Mouse (Mus musculus) hindbrain, embryonic 16.5 days (tissue): ENCODE results near the gene Ythdf1. TPM values are rescaled to one million over a fixed set of nuclear protein-coding genes. Genes with fewer than 3 reads are reported as not detected.

ENCODE experiments used
- ATAC-seq: fragments of 200-750 bp; cut with Nextera tagmentation; 2 replicates; pipeline ENCODE4 v1.8.0; 2017; ENCODE audit warnings: moderate TSS enrichment, moderate library complexity
- H3K27ac ChIP-seq: fragments of 300-500 bp; sonication (generic); 2 replicates; pipeline ENCODE4 v1.5.1; 2014; ENCODE audit warnings: low read depth, mild to moderate bottlenecking, control low read depth, low read length, moderate library complexity
- H3K27me3 ChIP-seq: fragments of 300-500 bp; sonication (generic); replicated peaks from 2 replicates; pipeline ENCODE4 v1.6.1; 2014; ENCODE audit warnings: low read length; ENCODE audit not compliant: control insufficient read depth, insufficient read depth
- H3K36me3 ChIP-seq: fragments of 300-500 bp; sonication (generic); 2 replicates; pipeline ENCODE4 v1.6.1; 2014; ENCODE audit warnings: mild to moderate bottlenecking, low read length, moderate library complexity, mixed read lengths; ENCODE audit not compliant: control insufficient read depth, insufficient read depth
- H3K4me1 ChIP-seq: fragments of 300-500 bp; sonication (generic); 2 replicates; pipeline ENCODE4 v1.6.1; 2014; ENCODE audit warnings: low read depth, low read length; ENCODE audit not compliant: control insufficient read depth, insufficient read depth
- H3K4me2 ChIP-seq: fragments of 300-500 bp; sonication (generic); 2 replicates; pipeline ENCODE4 v1.6.1; 2014; ENCODE audit warnings: mild to moderate bottlenecking, low read length, control low read depth, moderate library complexity
- H3K4me3 ChIP-seq: fragments of 300-500 bp; sonication (generic); 2 replicates; pipeline ENCODE4 v1.5.1; 2014; ENCODE audit warnings: mild to moderate bottlenecking, low read length, control low read depth, moderate library complexity
- H3K9ac ChIP-seq: fragments of 300-500 bp; sonication (generic); 2 replicates; pipeline ENCODE4 v1.6.1; 2014; ENCODE audit warnings: low read depth, mild to moderate bottlenecking, control low read depth, low read length, moderate library complexity
- H3K9me3 ChIP-seq: fragments of 300-500 bp; sonication (generic); 2 replicates; pipeline ENCODE4 v1.6.1; 2014; ENCODE audit warnings: mild to moderate bottlenecking, low read length, moderate library complexity; ENCODE audit not compliant: control insufficient read depth
- WGBS: fragments of 180-500 bp; shearing (Covaris S2); extraction: QIAGEN DNeasy Blood & Tissue Kit; methylation state at CpG from one replicate; pipeline ENCODE4 v1.1.7; 2014; 5-methylcytosine and 5-hydroxymethylcytosine counted together
- polyA plus RNA-seq: library from polyadenylated mRNA; unstranded; fragments of >200 nt; fragmentation: Nextera tagmentation; extraction: Ambion mirVana; gene quantifications from 2 replicates; pipeline ENCODE4 v1.2.1, GENCODE M21; 2015

The Ythdf1 gene
- polyA plus RNA-seq = 12.0 and 33.7 TPM in 2 replicates

- H3K27me3 ChIP-seq = no peaks in the 10 kb centered on the region
- peak within 1 kb of the TSS; percentile 90 for H3K9ac ChIP-seq
- peaks cover 5% of the 10 kb centered on the region for H3K36me3 ChIP-seq
- peak within 1 kb of the TSS; percentile 68 for H3K27ac ChIP-seq
- peak; percentile 95 for ATAC-seq
- WGBS = under 1% methylated on average over 42 of the region's 56 CpGs
- H3K9me3 ChIP-seq = no peaks in the 10 kb centered on the region
- H3K4me2 ChIP-seq = peak within 1 kb of the TSS; percentile 92
- peak within 1 kb of the TSS; percentile 100 for H3K4me3 ChIP-seq
- peaks cover 9% of the 10 kb centered on the region for H3K4me1 ChIP-seq
These were observed at the start of gene Ythdf1 for GRCm38 (mm10) chr2:180920810-180921400. Gene Ythdf1 (minus strand): TSS chr2:180920949.

GRCm38 (mm10) chr2:180967010-180967763, 46.4 kb upstream of the Ythdf1 start, which contains the start of gene Arfgap1:
Gene Arfgap1 (plus strand): TSS chr2:180967225.
- Histone ChIP-seq H3K36me3 (peaks cover 20% of the 10 kb centered on the region), H3K9me3 (no peaks in the 10 kb centered on the region), H3K4me2 (peak within 1 kb of the TSS; percentile 59), H3K27me3 (no peaks in the 10 kb centered on the region), H3K27ac (peak within 1 kb of the TSS; percentile 91), H3K4me3 (peak within 1 kb of the TSS; percentile 66), H3K4me1 (peaks cover 19% of the 10 kb centered on the region), H3K9ac (peak within 1 kb of the TSS; percentile 80)
- ATAC-seq = peak; percentile 94
- WGBS = under 1% methylated on average over 57 of the region's 57 CpGs

GRCm38 (mm10) chr2:180966092-180966882, 45.5 kb upstream of the Ythdf1 start:
- Histone ChIP-seq H3K4me2 (peak overlapping the region; percentile 59), H3K36me3 (peaks cover 11% of the 10 kb centered on the region; the same call in 1 of the 2 replicates), H3K27me3 (no peaks in the 10 kb centered on the region), H3K9me3 (no peaks in the 10 kb centered on the region), H3K9ac (peak overlapping the region; percentile 80), H3K4me1 (peaks cover 19% of the 10 kb centered on the region), H3K27ac (peak overlapping the region; percentile 91), H3K4me3 (peak overlapping the region; percentile 66)
- ATAC-seq = peak; percentile 32; the same call in 1 of the 2 replicates
- 14% methylated on average over 14 of the region's 14 CpGs for WGBS

DNA sequence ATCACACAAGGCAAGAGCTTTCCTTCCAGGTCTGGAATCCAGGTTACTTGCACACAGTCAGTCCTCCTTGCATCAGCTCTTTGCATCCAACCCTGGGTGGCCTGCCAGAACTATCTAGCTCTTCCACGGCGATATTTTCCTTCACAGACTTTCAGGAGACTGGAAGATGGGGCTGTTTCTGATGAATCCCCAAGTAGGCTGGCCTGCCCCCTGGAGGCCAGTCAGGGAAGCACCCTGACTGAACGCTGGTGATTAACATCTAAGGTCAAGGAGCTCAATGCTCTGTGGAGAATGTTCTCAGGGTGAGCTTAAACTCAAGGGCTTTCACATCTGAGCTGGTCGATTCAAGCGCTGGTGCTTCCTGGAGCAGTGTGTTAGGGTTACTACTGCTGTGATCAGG, 43.2 kb upstream of the Ythdf1 start:
- H3K4me3 ChIP-seq = no peak overlapping the region
- no peak for ATAC-seq
- H3K36me3 ChIP-seq = no peaks in the 10 kb centered on the region
- peaks cover 16% of the 10 kb centered on the region for H3K4me1 ChIP-seq
- WGBS = under 1% methylated on average over 5 of the region's 5 CpGs
- H3K9ac ChIP-seq = no peak overlapping the region
- no peak overlapping the region for H3K4me2 ChIP-seq
- no peaks in the 10 kb centered on the region for H3K9me3 ChIP-seq
- no peaks in the 10 kb centered on the region for H3K27me3 ChIP-seq
- H3K27ac ChIP-seq = no peak overlapping the region

- no peak overlapping the region for H3K27ac ChIP-seq
- WGBS = 81% methylated on average over 2 of the region's 2 CpGs
- no peak overlapping the region for H3K4me3 ChIP-seq
- no peak for ATAC-seq
- H3K4me1 ChIP-seq = peaks cover 5% of the 10 kb centered on the region
- no peak overlapping the region for H3K4me2 ChIP-seq
- no peaks in the 10 kb centered on the region for H3K36me3 ChIP-seq
- H3K9me3 ChIP-seq = no peaks in the 10 kb centered on the region
- H3K27me3 ChIP-seq = no peaks in the 10 kb centered on the region
- H3K9ac ChIP-seq = no peak overlapping the region
These were observed 42.0 kb upstream of the Ythdf1 start for GRCm38 (mm10) chr2:180962616-180963308.

DNA sequence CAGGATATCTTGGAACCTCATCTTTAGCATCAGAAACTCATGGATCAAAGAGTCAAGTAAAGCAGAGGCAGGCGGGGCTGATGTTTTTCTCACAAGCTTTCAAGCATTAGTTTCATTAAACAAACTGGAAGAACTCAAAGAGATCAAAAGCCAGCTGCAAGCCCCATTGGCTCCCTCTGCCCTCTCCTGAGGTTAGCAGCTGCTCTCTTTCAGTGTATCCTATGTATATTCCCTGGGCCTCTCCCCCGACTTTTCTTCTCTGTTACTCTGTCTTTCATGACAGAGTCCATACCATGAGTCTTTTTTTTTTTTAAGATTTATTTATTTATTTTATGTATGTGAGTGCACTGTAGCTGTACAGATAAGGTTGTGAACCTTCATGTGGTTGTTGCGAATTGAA, 39.4 kb upstream of the Ythdf1 start:
- H3K4me1 ChIP-seq = no peaks in the 10 kb centered on the region
- no peaks in the 10 kb centered on the region for H3K9me3 ChIP-seq
- H3K9ac ChIP-seq = no peak overlapping the region
- H3K4me3 ChIP-seq = no peak overlapping the region
- H3K27ac ChIP-seq = no peak overlapping the region
- H3K27me3 ChIP-seq = no peaks in the 10 kb centered on the region
- no peak overlapping the region for H3K4me2 ChIP-seq
- ATAC-seq = no peak
- WGBS = 77% methylated on average over 3 of the region's 3 CpGs
- no peaks in the 10 kb centered on the region for H3K36me3 ChIP-seq

DNA sequence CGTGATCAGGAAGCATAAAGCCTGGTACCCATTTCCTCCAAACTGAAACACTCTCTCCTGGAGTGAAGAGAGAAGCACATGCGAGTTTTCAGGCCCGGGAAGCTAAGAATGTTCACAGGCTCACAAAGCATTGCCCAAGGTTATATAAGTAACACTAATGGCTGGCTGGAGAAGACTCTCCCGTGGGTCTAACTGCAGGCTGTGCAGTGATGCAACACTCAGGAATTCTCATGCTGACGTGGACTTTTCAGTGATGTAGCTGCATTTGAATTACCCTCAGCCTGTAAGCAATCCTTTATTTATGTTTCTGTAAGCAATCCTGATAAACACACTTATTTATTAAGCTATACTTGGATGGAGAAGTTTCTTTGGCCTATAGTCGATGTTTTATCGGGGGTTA, 38.9 kb upstream of the Ythdf1 start:
- WGBS = 69% methylated on average over 7 of the region's 7 CpGs
- Histone ChIP-seq H3K36me3 (no peaks in the 10 kb centered on the region), H3K27ac (no peak overlapping the region), H3K9me3 (no peaks in the 10 kb centered on the region), H3K9ac (no peak overlapping the region), H3K4me2 (no peak overlapping the region), H3K27me3 (no peaks in the 10 kb centered on the region), H3K4me1 (0 out of 2 replicates have a peak, but pooled peaks cover 3% of the 10 kb centered on the region), H3K4me3 (no peak overlapping the region)
- ATAC-seq = no peak

DNA sequence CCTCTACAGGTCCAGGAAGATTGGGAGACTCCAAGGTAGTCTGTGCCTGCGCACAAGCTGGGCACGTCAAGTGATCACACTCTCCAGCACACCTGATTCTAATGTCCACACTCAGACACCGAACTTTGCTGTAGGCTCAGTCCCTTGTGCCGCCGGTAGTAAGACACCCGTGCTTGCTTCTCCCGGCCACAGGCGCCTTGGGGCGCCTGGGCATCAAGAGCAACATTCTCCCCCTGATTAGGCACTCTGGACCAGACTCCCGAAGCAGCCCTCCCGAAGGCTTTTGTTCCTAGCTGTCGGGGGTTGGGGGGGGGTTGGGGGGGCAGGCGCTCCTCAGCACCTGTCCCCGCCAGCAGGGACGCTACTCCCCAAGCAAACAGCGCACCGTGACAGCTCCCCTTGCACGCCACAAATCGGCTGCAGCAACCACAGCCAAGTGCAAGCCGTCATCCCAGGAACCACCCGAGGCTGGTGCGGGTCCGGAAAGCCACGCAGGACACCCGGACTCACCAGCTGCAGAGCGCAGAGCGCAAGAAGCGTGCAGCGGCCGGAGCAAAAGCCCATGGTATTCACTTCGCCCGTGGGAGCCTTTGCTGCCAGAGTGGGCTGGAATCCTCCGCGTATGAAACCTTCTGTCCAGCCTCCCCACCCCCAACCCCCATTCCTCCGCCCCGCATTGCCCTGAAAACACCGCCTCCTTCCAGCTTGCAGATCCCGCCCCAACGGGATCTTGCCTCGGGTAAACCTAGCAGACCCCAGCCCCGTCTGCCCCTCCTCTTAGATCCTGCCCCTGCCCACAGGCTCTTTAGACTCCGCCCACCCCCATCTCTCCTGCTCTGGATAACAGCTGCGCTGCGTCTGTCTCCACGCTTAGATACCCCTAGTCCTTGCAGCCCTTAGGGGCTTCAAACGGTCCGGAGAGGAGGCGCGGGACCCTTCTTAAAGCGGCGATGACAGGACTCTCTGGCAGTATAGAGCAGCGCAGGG, 33.6 kb upstream of the Ythdf1 start, which contains the start of gene Nkain4:
Gene Nkain4, minus strand, starts transcription at position 639 of the 987 bp plus-strand sequence.
- Histone ChIP-seq H3K27ac (peak within 1 kb of the TSS; percentile 68), H3K9me3 (no peaks in the 10 kb centered on the region), H3K4me2 (peak within 1 kb of the TSS; percentile 74), H3K4me3 (peak within 1 kb of the TSS; percentile 53), H3K27me3 (no peaks in the 10 kb centered on the region), H3K4me1 (peaks cover 25% of the 10 kb centered on the region), H3K9ac (peak within 1 kb of the TSS; percentile 73), H3K36me3 (no peaks in the 10 kb centered on the region)
- WGBS = under 1% methylated on average over 52 of the region's 52 CpGs
- ATAC-seq = peak; percentile 90
